Mouse (Mus musculus) forebrain, embryonic 15.5 days (tissue): ENCODE data around the gene Gm16427. TPM values are rescaled to one million over a fixed set of nuclear protein-coding genes. Genes with fewer than 3 reads are reported as not detected.
"Not testable (repeated sequence)": the region's sequence is repeated elsewhere in the genome, so short reads cannot be mapped to it uniquely, and the experiment has no call there.

Experiments used
- ATAC-seq: fragments of 200-750 bp; cut with Nextera tagmentation; replicated peaks from 2 replicates; pipeline ENCODE4 v1.8.0; 2017; ENCODE audit warnings: mild to moderate bottlenecking, moderate TSS enrichment, moderate library complexity
- H3K27ac ChIP-seq: fragments of 300-500 bp; sonication (generic); replicated peaks from 2 replicates; pipeline ENCODE4 v1.5.1; 2015; ENCODE audit warnings: mild to moderate bottlenecking, inconsistent platforms
- H3K27me3 ChIP-seq: fragments of 300-500 bp; sonication (generic); 2 replicates; pipeline ENCODE4 v1.6.1; 2015; ENCODE audit warnings: inconsistent platforms
- H3K36me3 ChIP-seq: fragments of 300-500 bp; sonication (generic); 2 replicates; pipeline ENCODE4 v1.6.1; 2015; ENCODE audit warnings: mild to moderate bottlenecking, inconsistent platforms
- H3K4me1 ChIP-seq: fragments of 300-500 bp; sonication (generic); 2 replicates; pipeline ENCODE4 v1.6.1; 2015; ENCODE audit warnings: inconsistent platforms
- H3K4me2 ChIP-seq: fragments of 300-500 bp; sonication (generic); replicated peaks from 2 replicates; pipeline ENCODE4 v1.6.1; 2015; ENCODE audit warnings: mild to moderate bottlenecking, inconsistent platforms
- H3K4me3 ChIP-seq: fragments of 300-500 bp; sonication (generic); 2 replicates; pipeline ENCODE4 v1.5.1; 2015; ENCODE audit warnings: mild to moderate bottlenecking, inconsistent platforms
- H3K9ac ChIP-seq: fragments of 300-500 bp; sonication (generic); replicated peaks from 2 replicates; pipeline ENCODE4 v1.6.1; 2015; ENCODE audit warnings: mild to moderate bottlenecking, inconsistent platforms
- H3K9me3 ChIP-seq: fragments of 300-500 bp; sonication (generic); 2 replicates; pipeline ENCODE4 v1.6.1; 2016; ENCODE audit warnings: inconsistent platforms
- WGBS: fragments of 180-500 bp; shearing (Covaris S2); methylation state at CpG from one replicate; pipeline ENCODE4 v1.1.7; 2015; ENCODE audit warnings: mixed read lengths; 5-methylcytosine and 5-hydroxymethylcytosine counted together
- polyA plus RNA-seq: library from polyadenylated mRNA; unstranded; fragments of >200 nt; fragmentation: Nextera tagmentation; extraction: Ambion mirVana; gene quantifications from 2 replicates; pipeline ENCODE4 v1.2.1, GENCODE M21; 2015

Gm16427 gene
- polyA plus RNA-seq = not detected in 2 replicates

- 85% methylated on average over 2 of the region's 3 CpGs for WGBS
- H3K27me3 ChIP-seq, H3K27ac ChIP-seq, H3K36me3 ChIP-seq, H3K9ac ChIP-seq, H3K4me2 ChIP-seq, H3K4me1 ChIP-seq, ATAC-seq, H3K9me3 ChIP-seq, H3K4me3 ChIP-seq: not testable (repeated sequence)
These were observed at the start of gene Gm16427 for GRCm38 (mm10) chr5:93540100-93540499. TSS of gene Gm16427 (minus strand) at chr5:93540200.

Other genes starting within 250 kb of the Gm16427 start
- gene C87414, start 131.4 kb upstream of the Gm16427 start, polyA plus RNA-seq = not detected in 2 replicates